Mouse (Mus musculus) liver, embryonic 14.5 days (tissue): ENCODE results near the gene Elmo1.

Experiments
- CTCF ChIP-seq: IDR thresholded peaks from 2 replicates; pipeline ENCODE4 v1.5.1; 2016; ENCODE audit warnings: antibody characterized with exemption, low read depth, control low read depth
- EP300 ChIP-seq: IDR thresholded peaks from 2 replicates; pipeline ENCODE4 v1.6.1; 2016; ENCODE audit warnings: antibody characterized with exemption, low read depth

DNA sequence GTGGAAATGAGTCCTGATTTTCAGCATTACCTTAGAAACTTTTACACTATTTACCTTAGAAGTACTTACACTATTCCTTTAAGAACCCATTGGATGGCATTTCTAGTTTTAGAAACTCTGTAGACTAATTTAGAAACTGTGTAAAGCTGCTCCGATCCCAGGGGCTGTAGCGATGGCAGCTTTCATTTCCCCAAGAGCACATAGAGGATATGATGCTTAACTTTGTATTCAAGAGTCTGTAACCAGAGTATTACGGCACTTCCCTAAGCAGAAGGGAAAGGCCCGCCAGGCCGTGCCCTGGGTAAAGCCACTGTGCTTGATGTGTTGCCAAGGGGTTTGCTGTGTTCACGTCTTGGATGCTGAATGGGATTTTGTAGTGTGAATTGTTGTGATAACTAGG is 222.9 kb downstream of the Elmo1 start:
- no peak for TF ChIP-seq CTCF
- no peak for TF ChIP-seq EP300
